Mouse (Mus musculus) urinary bladder, postnatal 36 days (tissue): Measurements from ENCODE around the gene Ttc39a.

Experiments
- DNase-seq, 2 experiments: peaks; one replicate each; pipeline ENCODE4 v3.0.0; 2022; ENCODE audit warnings: low spot score in 2 of 2, mixed read lengths in 1 of 2

The Ttc39a gene

DNA sequence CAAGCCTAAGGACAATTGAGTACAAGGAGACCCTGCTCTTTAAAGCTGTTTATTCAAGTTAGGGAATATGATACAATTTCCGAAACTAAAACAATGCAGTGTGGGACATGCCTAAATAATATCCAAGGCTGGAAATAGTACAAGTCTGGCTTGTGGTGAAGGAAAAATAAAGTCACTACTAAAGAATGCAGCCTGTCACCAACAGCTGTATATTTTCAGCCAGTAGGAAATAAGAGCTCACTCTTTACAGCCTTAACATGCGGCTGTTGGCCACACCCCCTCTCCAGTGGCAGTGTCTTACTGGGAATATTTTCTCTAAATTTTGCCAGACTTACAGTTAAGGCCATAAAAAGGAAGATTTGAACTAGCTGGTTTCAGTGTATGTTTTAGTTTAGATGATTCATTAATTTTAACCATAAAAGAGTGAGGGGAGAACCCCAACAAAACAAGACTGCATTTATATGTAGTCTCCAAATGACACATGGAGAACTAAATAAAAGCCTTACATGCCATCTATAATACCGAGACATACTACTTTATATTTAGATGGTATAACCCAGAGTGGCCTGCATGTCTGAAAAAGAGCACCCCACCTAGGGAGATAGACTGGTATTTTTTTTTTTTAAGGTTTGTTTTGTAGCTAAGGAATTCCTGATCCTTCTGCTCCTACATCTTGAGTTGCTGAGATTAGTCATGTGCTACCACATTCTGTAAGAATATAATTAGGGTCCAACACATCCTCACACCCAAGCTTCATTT is 54.2 kb downstream of the Ttc39a start:
- no peak for DNase-seq

DNA sequence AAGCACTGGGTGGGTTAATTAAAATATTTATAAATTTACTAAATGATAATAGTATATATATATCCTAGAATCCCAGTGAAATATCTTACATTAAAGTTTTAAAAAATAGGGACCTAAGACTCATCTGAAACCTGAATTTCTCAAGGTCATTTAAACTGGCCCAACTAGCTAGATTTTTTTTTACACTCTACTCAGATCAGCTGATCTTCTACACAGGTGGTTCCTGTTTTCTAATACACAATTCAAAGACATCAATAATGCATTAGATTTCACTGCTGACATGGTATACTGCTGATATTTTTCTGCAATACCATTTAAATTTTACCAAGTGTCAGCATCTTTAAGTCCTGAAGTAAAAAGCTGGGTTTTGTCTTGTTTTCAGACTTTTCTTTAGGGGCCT is 57.5 kb downstream of the Ttc39a start:
- no peak for DNase-seq

DNA sequence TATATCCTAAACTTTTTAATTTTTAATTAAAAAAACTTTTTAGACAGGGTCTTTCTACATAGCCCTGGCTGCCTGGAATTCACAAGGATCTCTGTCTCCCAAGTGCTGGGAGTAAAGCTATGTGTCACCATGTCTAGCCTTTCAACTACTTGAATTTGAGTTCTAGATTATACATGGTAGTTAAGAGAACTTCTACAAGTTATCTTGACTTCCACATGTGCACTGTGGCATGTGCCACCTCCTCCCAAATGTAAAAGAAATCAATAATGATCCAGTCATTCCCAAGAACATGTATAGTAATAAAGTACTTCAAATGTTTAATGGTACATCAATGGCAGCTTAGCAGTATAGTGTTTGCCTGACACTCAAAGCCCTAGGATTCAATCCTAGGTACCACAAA is 61.3 kb downstream of the Ttc39a start:
- no peak for DNase-seq

DNA sequence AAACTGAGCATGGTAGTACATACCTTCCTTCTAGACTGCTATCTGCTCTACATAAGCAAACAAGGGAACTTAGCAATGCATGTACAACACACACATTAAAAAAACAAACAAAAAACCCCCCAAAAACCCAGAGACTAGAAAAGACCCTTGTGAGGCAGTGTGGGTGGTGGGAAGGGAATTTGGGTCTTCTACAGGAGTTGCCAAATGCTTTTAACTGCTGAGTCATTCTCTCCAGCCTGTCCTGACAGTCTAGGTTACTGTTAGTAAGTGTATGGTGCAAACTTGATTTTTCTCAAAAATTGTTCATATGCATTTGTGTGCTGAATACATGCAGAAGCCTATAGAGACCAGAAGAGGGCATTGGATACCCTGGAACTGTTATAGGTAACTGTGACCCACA is 65.2 kb downstream of the Ttc39a start:
- no peak for DNase-seq

DNA sequence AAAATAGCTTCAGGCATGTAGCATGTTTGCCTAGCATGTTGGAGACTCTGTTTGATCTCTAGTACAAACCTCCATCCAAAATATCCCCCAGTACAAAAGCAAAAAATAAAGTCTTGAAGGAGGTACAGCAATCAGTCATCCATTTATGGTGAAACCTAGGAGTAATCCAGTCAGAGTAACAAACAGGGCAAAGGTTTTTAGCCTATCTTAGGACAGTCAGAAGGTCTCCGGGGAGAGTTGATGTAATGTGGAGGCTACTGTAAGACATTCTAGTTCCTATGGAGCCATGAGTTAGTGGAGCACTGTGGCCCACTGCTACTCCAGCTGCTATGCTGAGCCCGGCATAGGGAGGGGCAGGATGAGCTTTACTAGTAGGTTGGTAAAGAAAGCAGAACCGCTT is 66.1 kb downstream of the Ttc39a start:
- DNase-seq = no peak

DNA sequence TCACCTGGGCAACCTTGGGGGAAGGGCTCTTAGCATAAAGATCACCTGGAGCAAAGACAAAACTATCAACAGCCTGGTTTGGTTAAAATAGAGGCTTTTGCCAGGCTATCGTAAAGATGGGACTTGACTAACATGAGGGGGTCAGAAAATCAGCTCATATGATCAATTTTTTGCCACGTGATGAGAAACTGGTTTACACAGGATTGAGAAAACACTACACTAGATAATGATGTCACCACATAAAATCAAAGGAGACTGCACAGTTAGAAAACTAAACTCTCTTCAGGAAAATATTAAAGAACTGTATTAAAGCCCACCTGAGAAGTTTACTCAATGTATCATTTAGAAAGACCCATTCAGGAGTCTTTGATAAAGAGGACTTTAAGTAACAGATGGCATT is 68.7 kb downstream of the Ttc39a start:
- no peak for DNase-seq

DNA sequence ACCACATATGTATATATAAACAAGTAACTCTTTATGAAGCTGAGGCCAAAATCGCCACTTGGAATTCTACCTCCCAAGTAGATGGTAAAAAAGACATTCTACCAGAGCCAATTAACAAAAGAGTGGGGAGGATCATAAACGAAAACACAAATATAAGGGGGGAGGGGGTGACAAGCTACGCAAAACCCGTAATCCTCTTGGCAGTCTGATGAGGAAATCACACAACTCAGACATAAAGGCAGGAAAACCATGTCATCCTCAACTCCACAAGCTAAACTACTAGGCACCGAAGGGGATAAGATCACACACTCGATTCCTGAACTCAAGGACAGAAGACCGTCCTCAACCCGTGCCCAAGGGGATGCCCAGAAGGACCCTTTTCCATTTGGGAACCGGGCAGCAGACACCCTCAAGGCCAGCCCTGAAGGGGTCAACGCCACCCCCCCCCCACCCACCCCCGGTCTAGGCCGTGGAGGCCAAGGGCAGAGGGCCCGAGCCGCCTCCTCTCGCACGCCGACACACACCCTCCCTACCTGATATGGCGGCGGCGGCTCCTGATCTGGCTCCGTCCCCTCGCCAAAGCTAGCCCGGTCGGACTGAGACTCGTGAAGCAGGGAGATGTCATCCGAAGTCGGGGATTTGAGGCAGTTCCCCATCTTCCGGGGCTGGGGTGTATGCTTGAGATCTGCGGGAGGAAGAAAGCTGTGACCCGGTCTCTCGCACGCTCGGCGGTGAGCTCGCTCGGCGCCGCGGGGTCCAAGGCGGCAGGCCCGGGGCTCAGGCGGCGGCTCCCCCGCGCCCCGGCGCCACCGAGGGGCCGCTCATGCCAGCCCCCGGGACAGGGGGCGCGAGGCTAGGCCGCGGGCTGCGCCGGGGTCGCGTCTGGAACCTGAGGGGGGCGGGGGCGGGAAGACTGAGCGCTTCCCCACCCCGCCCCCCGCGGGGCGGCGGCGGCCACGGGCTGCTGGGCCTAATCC is 69.4 kb downstream of the Ttc39a start:
- DNase-seq = peak; percentile 50 to 55

DNA sequence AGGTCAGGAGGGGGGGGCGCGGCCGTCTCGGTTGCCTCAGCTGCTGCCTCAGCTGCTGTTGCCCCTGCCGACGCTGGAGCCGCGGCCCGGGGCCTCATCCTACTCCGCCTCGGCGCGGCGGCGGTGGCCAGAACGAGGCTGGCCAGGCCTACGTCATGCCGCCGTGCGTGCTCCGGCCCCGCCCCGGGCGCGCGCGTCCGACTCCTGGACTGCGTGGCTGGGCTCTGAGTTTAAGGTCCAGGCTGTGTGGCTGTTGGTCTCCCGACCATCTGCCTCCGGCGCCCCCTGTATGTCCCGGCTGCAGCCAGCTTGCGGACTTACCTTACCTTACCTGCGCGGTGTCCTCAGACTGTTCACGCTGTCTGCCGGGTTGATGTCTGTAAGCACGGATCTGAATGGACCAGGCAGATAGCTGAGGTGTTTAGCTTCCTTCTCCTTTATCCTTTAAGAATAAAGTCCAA is 70.2 kb downstream of the Ttc39a start:
- DNase-seq = peak; percentile 85 to 89

DNA sequence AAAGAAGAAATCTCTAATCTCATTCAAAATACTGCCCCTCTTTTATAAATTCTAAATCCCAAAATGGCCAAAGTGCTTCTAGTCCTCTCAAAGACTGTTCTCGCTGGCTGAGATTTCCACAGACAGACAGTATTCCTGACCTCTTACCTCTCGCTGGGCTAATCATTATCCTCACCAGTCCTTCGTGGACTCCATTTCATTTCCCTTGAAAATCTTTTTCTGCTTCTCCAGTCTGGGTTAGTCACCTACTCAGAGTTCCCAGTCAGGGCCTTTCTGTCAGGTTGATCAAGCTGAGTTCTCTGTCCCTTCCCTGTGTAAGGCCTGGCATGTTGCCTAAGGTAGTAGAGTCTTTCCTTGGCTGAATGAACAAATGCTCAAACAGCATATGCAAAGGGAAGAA is 71.0 kb downstream of the Ttc39a start:
- no peak for DNase-seq

DNA sequence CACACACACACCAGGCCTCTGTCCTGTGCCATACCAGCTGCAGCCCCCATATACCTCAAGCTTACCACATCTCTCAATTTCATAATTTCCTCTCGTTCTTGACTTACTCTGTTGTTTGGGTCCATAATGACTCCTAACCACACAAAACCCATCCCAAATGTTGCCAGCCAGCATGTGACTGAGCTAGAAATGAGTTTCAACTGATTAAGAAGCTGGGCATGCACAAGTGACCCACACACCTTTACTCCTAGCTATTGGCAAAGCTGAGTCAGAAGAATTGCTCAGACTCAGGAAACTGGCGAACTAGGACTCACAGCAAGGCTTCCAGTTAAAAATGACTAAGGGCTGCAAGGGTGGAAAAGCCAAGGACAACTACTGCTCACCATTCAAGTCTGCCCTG is 75.0 kb downstream of the Ttc39a start:
- no peak for DNase-seq

DNA sequence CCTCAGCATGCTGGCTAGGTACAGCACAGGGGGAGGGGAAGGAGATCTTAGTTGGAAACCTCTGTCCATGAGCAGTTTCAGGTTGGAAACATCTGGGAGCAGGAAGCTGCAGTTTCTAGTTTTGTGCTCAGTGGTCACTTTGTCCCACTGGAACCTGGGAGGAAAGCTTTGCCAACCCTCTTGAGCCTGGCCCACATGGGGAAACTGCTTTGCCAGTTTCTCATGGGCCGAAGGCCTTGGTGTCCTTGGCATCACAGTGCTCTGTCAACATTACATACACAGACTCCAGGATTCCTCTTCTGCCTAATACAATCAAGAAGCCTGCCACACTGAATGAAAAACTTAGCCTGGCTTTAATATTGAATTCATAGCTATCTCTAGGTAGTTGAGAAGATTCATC is 76.3 kb downstream of the Ttc39a start:
- DNase-seq = peak in 1 of 2 experiments; percentile 13

DNA sequence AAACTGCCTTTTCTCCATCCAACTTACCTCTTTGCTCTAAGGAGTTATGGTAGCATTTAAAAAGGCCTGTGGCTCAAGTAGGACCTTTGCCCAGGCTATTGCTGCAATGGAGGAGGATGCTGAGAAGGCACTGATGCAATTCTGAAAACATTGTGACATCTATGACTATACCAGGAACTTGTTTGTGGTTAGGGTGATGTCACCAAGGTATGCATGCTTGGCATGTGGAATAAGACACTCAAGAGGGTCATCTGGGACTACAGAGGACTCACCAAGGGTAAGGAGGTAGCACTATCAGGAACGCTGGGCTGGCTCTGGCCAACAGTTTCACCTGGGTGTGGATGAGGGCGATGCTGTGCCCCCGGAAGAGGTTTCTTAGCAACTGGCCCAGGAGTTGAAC is 78.2 kb downstream of the Ttc39a start, which contains the start of gene Rnf11:
Rnf11 (minus strand) TSS at position 108 of the 400 bp plus-strand sequence.
- DNase-seq = no peak

DNA sequence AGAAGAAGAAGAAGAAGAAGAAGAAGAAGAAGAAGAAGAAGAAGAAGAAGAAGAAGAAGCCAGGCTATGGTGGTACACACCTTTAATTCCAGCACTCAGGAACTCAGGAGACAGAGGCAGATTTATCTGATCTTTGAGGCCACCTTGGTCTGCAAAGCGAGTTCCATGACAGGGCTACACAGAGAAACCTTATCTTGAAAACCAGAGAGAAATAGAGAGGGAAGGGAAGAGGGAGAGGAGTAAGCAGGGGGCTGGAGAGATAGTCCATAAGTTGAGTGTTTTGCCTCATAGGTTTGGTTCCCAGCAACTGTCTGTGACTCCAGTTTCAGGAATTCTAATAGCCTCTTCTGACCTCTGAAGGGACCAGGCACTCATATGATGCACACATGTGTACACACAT is 82.4 kb downstream of the Ttc39a start:
- DNase-seq = no peak

DNA sequence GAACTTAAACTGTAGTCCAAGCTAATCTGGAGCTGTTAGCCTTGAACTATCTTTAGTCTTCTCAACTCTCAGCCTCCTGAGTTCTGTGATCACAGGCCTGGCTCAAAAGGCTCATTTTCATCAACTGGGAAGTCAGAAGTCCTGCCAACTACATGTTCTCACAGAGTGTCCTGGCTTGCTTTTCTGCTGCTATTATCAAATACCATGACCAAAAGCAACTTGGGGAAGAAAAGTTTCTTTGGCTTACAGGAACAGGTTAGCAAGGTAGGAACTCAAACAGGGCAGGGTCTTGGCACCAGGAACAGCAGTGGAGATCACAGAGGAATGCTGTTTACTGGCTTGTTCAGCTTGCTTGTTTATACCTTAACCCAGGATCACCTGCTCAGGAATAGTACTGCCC is 87.2 kb downstream of the Ttc39a start:
- no peak for DNase-seq
